Mouse (Mus musculus): Measurements from ENCODE around the gene Iqgap2.

DNA sequence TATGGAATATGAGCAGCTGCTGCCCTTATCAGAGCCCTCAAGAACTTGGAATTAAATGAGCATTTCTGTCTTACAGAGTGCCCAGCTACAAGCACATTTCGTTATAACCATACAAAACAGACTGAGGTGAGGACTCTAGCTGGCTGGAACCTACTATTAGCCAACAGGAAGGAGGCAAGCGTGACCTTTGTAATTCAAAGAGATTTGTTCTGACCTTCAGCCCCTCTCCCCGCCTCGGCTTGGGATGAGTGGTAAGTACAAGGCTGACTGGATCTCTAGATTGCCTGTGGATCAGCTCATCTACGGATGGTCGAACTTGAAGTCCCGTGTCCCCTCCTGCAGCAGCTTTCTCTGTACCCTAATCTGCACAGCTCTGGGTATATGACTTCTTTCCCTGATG is 265.0 kb downstream of the Iqgap2 start:
- TF ChIP-seq CTCF (IDR thresholded peaks at IDR 0.05; ENCODE audit: insufficient read depth, low read length) (no peak), POLR2A (IDR thresholded peaks at IDR 0.05; ENCODE audit: borderline replicate concordance, extremely low read depth, low read depth, low read length) (no peak)
